Mouse (Mus musculus) hematopoietic stem cell, adult 5-6 weeks (primary cell): ENCODE measurements around the gene Naa80. TPM values are rescaled to one million over a fixed set of nuclear protein-coding genes. Genes with fewer than 3 reads are reported as not detected.
A peak's percentile ranks its signal among the peaks of the same experiment; 100 is the strongest.

Source experiments
- ATAC-seq, 2 experiments: fragments of 125-278 bp in 1 of 2; replicated peaks in 1 of 2; 2 replicates each; pipeline ENCODE4 v1.8.0; 2016 to 2017; ENCODE audit warnings: inconsistent platforms in 2 of 2, mild to moderate bottlenecking in 2 of 2, moderate number of reproducible peaks in 2 of 2, low read depth in 1 of 2, moderate TSS enrichment in 1 of 2; ENCODE audit not compliant: low FRiP score in 2 of 2, poor library complexity in 2 of 2, severe bottlenecking in 2 of 2, insufficient read depth in 1 of 2, low TSS enrichment in 1 of 2
- total RNA-seq: library from RNA; stranded (forward); fragments of 172-1452, 232-1000 nt; gene quantifications from 2 replicates; pipeline ENCODE4 v1.2.3, GENCODE M21; 2017

Gene Naa80
- total RNA-seq, 1 experiment from 2014 or later: 12.2 TPM

DNA sequence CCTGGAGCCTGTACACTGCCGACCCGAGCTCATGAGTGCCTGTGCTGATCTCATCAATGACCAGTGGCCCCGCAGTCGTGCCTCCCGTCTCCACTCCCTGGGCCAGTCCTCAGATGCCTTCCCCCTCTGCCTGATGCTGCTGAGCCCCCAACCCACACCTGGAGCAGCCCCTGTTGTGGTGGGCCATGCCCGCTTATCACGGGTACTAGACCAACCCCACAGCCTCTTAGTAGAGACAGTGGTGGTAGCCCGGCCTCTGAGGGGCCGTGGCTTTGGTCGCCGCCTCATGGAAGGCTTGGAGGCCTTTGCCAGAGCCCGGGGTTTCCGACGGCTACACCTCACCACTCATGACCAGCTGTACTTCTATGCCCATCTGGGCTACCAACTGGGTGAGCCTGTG lies 4.5 kb downstream of the Naa80 start:
- no peak for ATAC-seq

DNA sequence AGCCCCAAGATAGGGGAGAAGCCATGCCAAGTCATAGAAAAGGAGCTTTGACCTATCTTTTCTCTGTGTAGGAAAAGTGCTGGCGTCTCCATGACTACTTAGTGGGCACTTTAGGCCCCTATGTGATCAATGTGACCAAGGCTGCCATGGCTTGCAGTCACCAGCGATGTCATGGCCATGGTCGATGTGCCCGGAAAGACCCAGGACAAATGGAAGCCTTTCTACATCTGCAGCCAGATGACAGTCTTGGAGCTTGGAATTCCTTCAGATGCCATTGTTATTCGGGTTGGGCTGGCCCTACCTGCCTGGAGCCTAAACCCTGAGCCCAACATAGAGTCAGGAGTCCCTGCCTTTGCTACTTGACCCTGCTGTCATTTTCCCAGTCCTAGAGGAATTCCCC lies 7.8 kb downstream of the Naa80 start:
- ATAC-seq: no peak

DNA sequence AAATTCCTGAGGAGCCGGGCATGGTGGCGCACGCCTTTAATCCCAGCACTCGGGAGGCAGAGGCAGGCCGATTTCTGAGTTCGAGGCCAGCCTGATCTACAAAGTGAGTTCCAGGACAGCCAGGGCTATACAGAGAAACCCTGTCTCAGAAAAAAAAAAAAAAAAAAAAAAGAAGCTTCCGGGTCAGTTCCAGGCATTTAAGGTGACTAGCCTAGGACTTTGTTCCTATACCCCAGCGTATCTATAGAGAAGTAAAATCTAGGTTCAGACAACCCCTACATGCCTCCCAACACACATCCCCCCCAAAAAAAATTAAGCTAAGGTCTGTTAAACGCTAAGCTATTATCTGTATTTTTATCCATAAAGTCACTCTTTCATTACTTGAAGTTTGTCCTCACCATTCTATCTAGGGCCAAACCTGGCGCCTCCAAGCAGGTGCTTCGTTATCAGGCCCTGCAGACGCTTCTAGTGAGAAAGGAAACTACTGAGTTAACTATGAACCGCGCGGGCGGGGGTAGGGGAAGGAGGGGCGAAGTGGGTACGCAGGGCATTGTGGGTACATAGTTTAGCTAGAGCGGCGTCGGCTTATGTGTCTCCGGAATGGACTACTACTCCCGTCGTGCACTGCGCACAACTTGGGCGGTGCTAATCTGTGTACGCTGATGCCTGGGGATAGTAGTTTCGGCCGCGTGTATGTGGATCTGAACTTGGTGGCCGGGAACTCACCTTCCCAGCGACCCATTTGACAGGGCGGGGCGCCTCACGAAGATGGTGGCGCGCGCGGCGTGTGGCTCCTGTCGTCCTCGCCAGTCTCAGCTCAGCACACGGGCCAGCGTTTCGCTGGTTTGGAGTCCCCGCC lies 8.5 kb downstream of the Naa80 start, which contains the start of gene Ifrd2:
Ifrd2 (plus strand) TSS at position 669 of the 859 bp plus-strand sequence.
- peak; percentile 92 to 93 for ATAC-seq

DNA sequence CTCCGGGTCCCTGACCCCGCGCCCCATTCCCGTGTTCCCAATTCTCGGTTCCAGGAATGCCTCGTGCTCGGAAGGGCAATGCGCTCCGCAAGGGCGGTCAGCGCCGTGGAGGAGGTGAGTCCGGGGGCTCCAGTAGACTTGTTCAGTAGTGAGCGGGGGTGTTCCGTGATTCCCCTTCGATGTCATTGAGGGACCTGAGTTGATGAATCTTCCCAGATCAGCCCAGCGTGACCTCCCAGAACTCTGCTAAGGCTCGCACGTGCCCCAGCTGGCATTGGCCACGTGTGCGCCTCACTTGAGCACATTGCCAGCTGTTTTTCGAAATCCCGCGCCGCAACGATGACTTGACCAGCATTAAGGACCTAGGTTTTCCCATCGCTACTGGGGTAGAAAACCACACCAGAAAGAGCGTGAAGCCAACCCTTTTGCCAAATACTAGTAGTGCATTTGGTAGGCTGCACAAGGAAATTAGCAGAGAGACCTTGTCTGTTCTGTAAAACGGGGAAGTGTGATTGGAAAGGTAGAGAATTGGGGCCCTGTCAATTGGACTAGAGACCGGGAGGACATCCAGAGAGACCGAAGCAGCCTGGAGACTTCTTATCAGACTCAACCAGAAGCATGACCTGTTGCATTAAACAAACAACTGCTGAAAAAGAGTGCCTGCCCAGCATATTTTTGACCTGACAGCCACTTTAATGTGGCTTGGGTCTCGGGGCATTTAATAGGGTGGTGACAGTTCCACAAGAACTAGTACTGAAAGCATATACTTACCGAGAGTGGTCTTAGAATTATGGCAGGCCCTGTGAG lies 9.3 kb downstream of the Naa80 start:
- peak in 1 of 2 experiments; percentile 2; a peak in 1 of 4 replicates for ATAC-seq

DNA sequence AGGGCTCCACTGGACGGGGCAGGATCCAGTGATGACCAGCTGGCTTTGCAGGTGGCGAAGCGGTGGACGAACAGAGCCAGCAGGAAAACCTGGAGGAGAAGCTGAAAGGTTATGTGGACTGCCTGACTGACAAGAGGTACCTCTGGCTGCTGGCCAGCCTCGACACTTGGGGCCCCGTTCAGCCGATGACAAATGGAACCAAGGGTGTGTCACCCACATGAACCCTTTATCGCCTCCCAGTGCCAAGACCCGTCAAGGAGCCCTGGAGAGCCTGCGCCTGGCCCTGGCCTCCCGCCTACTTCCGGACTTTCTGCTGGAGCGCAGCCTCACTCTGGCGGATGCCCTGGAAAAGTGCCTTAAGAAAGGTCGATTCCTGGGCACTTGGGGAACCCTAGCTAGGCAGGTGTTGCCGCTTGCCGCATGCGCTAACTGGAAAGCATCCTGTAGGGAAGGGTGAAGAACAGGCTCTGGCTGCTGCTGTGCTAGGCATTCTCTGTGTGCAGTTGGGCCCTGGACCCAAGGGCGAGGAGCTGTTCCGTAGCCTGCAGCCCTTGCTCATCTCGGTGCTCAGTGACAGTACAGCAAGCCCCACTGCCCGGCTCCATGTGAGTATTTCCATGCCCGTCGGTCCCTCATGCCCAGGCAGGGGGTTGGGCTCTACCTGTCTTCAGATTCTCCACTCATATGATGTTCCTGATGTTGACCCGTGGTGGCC lies 11.5 kb downstream of the Naa80 start:
- ATAC-seq: no peak

DNA sequence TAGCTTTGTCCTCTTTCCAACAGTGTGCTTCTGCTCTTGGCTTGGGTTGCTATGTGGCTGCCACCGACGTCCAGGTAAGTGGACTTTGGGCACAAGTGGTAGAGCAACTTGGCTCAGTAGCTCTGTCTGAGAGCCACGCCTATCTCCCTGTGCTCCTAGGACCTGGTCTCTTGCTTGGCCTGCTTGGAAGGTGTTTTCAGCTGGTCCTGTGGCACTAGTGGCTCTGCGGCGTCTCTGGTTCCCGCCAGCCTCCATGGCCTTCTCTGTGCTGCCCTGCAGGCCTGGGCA lies 12.0 kb downstream of the Naa80 start:
- ATAC-seq: no peak

DNA sequence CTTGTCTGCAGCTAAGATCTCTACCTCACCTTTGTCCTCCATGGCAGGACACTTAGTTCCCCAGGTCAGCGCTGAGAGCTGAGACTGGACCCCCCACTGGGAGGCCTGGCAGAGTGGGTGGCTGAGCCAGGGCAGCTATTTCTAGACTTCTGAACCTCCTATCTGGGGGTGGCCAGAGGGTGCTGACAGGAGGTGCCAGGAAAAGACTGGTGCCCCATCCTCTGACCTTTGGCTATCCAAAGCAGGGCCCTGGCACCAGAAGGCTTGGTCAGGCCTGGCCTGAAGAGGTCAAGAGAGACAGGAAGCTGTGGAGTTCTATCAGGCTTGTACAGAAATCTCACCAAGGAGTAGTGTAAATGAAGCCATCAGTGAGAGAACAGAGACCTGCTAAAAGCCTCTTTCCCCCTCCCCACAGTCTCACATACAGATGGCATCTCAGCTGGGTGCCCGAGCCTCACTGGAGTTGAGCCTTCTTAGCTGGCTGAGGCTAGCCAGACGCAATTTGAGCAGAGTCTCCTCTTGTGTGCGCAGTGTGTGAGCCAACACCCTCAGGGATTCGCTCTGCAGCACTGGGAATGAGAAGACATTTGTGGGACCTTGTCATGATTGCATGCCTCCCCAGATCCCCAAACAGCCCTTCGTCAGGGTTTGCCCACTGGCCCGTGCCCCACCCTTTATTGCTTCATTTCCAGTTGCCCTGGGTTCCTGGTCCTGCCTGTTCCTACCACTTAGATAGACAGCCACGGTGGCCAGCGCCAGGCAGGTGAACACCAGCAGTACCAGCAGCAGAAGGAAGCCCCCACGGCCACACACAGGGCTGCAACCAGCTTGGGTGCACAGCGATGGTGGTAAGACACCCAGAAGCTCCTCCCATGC lies 14.7 kb downstream of the Naa80 start:
- ATAC-seq: no peak

DNA sequence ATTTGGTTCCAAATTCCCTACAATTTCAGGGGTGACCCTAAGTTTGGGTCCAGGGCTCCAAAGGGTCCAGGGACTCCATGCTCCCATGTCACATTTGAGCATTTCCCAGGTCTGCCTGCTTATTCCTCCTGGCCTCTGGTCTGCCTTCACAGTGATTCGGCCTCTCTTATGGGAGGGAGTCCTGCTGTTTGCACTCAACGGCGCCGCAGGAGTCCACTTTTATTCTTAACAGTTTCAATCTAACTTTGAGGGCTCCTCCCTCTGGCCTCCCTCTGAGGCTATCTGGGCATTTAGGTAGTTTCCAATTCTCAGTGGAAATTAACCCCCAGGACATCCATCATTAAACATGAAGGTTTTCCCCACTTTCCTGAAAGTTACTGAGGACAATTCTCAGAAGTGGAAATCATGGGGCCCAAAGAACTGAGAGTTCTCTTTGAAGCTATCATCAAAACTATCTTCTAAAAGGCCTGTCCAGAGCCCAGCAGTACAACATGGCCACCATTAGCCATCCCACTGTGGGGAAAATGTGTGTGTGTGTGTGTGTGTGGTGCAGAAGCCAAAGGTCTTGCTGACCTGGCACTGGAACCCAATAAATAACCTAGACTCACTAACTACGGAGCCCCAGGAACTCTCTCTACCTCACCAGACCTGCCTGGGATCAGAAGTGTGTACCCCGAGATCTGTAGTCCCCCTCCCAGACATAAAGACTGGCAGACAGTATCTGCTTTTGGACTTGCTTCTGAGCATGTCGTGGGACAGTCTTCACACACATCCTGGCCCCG lies 15.8 kb downstream of the Naa80 start:
- no peak for ATAC-seq

DNA sequence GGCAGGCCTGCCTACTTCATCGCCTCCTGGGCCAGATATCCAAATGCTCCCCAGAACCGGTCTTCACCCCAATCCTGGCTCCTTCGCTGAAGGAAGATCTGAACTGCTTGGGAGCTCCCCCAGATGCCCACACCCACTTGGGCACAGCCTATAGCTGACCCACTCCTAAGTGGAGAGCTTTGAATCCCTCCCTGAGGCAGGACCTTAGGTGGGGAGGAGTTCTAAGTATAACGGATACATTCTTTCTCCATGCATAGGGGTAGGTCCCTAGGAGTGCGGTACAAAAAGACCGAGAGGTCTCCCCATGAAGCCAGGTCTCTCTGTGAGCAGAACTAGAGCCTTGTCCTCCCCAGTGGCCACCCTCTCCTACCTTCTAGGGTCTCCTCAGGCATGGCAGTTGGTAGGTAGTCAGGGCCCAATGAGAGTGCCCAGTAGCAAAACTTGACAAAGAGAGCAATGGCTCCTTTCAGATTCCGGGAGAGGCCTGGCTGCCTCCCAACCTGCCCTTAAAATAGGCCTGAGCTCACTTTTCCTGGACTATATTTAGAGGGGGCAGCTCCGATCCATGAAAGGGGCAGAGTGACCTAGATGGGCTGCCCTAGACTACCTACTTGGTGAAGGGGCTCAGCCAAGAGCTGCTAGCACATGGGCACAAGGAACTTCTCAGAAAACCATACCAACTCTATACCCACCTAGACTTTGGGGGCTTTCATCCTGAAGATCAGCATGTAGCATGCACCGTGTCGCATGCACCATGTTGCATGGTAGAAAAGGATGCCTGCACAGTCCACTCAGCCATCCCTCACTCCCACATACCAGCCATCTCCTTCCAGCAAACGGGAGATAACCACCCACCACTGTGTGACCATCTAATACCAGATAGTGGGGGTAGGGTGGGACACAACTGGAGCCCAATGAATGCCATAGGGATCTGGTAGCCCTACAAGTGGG lies 18.2 kb downstream of the Naa80 start:
- ATAC-seq: no peak

DNA sequence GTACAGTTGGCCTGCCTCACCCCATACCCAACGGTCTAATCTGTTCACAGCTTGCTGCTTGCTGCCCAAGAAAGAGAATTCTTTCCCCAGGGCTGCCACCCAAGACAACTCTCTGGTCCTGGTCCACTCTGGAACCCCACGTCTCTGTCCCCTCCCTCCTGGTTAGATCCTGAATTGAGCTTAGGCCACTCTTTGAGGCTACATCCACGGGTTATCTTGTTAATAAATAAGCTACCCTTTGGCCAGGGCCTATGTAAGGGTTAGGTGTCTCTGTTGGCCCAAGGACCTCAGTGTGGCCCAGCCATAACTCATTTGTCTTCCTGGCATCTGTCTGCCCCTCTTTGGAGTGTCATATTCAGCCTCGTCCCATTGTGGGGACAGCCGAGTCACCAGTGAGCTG lies 19.7 kb downstream of the Naa80 start:
- ATAC-seq: no peak

DNA sequence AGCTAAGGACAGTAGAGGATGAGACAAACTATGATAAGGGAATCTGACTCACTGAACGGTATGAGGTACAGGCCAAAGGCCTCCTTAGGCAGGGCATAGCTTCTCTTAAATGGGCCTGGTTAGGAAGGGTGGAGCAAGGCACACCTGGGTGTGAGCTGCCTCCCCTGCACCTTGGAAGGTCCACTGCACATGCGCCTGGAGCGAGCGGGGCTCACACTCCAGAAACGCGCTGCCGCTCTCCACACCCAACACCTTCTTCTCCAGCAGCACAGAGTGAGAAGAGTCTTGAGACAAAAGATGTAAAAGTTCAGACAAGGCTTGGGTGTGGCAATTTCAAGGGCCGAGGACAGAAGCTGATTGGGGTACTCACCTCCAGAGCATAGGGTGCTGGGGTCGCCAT lies 20.7 kb downstream of the Naa80 start:
- ATAC-seq: no peak

DNA sequence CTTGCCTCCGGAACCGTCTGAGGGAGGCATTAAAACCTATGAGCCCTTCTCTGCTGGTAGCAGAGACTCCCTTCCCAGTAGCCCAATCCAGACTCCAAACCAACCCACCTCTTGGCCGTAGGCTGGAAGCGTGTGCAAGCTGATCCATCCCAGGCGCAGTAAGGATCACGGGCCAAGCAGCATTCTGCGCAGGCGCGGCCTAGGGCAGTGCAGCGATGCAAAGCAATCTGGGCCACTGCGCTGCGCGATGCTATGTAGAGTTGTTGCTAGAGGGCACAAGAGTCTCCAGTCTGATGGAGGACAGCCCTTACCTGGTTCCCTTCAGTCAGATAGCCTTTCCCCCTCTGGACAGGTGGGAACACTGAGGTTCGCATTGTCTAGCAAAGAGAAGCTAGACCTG lies 21.2 kb downstream of the Naa80 start:
- ATAC-seq: no peak

DNA sequence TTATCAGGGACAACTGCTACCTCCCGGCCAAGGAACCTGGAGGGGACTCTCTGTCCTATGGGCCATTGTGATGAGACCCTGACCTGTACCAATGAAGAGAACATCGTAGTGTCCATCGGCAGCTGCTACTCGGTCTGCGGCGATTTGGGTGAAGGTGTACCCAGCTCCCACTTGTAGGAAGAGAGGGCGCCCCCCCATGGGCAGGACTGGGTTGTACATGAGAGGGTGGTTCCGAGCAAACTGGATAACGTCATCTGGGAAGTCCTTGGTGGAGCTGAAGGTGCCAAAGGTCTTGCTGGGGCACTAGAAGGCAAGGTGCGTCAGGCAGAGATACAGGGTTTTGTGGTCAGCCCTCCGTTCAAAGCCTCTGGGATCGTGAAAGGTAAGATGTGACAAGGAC lies 22.1 kb downstream of the Naa80 start:
- no peak for ATAC-seq

DNA sequence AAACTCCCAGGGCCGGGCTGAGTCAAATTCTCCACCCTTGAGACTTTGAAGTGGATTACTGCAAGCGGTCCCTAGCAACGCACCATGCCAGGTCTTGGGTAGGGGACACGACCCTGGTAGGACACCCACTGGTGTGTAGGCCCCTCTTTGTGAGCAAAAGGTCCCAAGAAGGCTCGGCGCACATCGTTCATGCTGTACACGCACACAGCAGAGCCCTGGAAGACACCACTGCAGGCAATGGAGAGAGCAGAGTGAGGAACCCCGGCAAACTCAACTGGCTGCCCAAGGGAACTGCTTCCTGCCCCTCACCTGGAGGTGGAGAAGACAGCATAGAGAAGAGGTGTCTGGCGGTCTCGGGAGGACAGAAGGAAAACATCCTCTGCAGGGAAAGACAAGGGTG lies 22.6 kb downstream of the Naa80 start:
- no peak for ATAC-seq

DNA sequence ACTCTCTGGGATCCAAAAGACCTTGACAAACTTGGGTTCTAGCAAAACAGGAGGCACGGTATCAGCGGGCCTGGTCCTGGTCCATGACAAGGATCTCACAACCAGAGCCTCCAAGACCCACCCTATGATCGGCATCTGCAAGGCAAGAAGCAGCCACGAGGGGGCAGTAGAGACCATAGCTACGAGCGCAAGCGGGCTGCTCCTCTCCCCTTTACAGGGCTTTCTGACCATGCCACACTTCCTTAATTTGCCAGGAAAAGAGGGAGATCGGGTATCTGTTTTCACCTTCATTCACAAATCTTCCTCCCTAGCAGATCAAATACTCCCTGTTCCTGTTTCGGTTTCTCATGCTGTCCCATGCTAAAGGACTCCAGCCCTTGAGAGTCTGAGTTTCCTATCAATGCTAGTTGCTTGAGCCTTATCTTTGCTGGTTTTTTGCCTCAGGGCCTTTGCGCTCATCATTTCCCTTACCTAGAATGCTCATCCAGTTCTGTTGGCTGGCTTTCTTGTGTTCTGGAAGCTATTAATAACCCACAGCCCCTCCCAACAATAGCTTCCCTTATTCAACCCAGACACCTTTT lies 23.5 kb downstream of the Naa80 start:
- ATAC-seq: peak; percentile 76 to 81
